Mouse (Mus musculus): ENCODE data around the gene Alkbh3. TPM values are rescaled to one million over a fixed set of nuclear protein-coding genes. Genes with fewer than 3 reads are reported as not detected.
A peak's percentile ranks its signal among the peaks of the same experiment; 100 is the strongest.

The Alkbh3 gene
- total RNA-seq, 2 experiments from 2014 or later, result 38.0 to 52.5 TPM

DNA sequence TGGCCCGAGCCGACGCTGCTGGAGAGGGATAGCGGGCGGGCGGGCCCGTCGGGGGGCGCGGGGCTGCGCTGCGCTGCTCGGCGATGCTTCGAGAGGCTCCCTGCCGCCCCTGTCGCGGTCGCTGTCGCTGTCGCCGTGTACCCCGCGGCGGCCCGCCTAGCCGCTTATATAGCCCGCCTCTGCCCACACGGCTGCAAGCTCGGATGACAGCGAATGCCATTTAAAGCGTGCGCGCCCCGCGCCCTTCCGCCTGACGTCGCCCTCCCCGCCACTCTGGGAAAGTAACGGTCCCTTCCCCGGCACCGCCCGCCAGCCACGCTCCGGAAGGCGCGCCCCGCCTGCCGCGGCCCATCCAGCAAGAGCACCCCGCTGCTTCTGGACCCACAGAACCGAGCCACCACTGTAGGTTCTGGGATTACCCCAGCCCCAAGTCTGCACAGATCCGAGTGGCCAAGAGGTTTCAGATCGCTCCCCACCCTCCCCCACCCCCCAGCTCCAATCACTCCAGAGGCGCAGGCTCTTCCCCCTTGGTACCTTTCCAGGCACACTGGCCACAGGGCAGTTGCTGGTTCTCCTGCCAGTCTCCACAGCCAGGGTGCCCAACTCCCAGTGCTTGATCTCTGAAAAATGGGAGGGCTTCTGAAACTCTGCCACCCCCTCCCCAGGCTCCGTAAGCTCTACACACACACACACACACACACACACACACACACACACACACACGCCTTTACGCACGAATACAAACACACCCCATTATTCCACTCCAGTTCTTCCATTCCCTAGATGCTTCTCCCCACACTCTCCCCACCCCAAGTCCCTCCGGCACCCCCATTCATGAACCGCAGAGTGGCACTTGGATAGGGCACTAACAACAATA lies 53.5 kb downstream of the Alkbh3 start, which contains the start of gene Gm13889:
Gm13889 (minus strand) TSS at position 294 of the 877 bp plus-strand sequence.
- ATAC-seq (replicated peaks; ENCODE audit: poor library complexity, severe bottlenecking), result peak; percentile 64

- ATAC-seq (replicated peaks; ENCODE audit: poor library complexity, severe bottlenecking), result peak; percentile 29
Measured at GRCm38 (mm10) chr2:93956331-93956801, 54.2 kb downstream of the Alkbh3 start.

DNA sequence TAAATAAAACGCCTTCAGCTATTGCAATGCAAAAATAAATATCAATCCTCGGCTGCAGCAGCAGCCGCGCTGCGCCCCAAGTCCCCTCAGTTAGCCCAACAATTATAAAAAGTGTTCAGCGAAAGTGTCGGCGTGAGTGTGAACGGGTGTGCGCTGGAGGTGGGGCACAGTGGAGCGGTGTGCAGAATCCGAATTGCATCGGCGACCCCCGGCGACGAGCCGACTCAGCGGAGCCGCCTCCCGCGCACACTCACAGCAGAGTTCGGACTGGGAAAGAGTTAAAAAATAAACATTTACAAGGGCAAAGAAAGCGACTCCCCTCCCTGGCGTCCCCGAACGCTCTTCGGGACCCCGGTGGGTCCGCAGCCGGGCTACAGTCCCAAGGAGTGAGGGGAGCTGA lies 54.7 kb downstream of the Alkbh3 start:
- no peak for ATAC-seq (replicated peaks; ENCODE audit: poor library complexity, severe bottlenecking)

DNA sequence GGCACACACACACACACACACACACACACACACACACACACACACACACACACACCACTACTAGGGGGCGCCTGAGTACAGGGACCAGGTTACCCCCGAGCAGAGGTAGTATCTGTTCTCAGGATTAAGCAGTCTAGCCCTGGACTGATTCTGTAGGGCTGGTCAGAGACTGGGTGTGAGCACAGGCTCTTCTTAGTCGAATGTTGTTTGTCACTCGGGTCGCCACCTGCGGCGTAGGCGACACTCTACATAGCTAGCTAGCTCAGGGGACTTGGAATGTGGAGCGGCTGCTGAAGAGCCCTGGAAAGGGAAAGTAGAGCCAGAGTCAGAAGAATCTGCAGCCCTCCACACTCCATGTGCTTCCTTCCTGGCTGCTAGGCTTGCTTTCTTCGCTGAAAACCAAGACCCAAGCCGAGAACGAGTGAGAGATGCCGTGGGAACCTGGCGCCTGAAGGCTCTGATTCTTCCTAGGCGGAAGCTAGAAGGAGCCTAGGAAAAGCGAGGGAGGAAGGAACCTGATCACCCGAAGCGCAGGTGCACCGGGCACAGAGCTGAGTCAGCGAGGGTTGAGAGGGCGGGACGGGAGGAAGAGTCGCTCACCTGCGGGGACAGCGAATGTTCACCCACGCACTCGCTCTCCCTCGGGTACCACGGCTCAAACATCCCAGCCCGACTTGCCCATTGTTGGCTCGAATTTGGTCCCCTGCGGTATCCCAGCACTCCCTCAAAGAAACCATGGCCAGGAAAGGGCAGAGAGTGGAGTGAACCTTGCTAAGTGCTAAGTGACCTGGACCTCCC lies 55.6 kb downstream of the Alkbh3 start:
- peak; percentile 21 for ATAC-seq (replicated peaks; ENCODE audit: poor library complexity, severe bottlenecking)

- ATAC-seq (replicated peaks; ENCODE audit: poor library complexity, severe bottlenecking), result no peak
Measured at GRCm38 (mm10) chr2:93953726-93954125, 56.9 kb downstream of the Alkbh3 start.

DNA sequence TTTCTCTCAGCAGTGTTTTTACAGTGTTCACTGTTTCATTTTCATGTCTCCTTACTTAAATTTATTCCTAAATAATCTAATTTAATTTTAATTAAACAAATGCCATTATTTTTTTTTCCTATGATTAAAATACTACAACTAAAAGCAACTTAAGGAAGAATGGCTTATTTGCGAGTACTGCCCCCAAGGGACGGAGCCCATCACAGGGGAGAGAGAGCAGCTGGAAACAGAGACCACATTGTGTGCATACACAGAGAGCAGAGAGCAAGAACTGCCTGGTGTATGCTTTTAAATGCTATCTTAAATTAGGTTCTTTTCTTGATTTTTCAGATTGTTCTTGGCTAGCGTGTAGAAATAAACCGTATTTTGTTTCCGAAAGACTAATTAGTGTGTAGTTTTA lies 63.6 kb downstream of the Alkbh3 start:
- no peak for ATAC-seq (replicated peaks; ENCODE audit: poor library complexity, severe bottlenecking)

DNA sequence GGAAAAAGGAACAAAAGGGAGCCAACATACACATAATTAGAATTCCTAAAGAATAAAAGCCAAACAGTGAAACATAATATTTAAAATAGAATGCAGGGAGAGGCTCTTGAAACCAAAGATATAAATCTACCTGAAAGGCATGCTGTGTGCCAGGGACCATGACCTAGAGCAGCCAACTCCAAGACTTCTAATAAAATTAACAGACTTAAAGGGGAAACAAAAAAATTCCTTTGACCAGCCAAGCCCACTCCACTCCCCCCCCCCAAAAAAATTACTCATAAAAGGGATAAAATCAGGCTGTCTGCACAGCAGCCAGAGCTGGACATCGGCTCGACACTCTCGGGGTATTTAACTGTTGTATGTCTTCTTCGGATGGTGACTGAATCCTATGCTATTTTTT lies 65.8 kb downstream of the Alkbh3 start:
- no peak for ATAC-seq (replicated peaks; ENCODE audit: poor library complexity, severe bottlenecking)

- no peak for ATAC-seq (replicated peaks; ENCODE audit: poor library complexity, severe bottlenecking)
Measured at GRCm38 (mm10) chr2:93944099-93944498, 66.5 kb downstream of the Alkbh3 start.

DNA sequence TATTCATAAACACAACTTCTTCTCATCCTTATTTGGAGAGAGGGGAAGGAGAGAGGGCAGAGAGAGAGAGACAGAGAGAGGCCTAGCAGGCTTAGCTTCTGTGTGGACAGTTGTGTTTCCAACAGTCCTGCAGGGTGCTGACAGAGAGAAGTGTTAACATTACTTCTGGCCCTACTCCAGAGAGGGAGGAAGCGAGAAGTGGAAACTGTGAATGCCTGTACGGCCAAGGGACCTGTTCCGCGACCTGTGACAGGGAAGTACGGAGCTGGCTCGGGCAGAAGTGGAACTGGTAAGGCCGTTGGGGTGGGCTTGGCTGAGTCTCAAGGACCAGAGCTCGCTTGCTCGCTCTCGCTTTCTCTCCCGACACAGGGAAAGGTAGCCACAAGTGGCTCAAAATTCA lies 68.9 kb downstream of the Alkbh3 start:
- ATAC-seq (replicated peaks; ENCODE audit: poor library complexity, severe bottlenecking), result peak; percentile 96

DNA sequence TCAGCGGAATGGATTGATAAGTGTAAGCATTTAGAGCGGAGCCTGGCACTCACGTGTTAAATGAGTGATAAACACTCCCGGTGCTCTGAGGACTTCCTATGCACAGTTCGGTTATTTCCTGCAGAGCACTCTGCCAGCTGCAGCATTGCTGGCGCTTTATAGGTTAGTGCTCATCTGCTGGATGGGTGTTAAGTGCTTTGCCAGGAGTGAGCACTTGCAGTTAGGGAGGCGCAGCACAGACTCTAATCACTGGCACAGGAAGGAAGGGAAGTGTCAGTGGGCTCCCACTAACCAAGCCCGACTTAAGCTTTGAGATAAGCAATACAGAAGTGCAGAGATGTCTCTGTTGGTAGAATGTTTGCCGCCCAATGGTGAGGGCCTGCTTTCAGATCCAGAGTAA lies 72.1 kb downstream of the Alkbh3 start:
- ATAC-seq (replicated peaks; ENCODE audit: poor library complexity, severe bottlenecking), result no peak

Other genes with a start within 250 kb of the Alkbh3 start
- 35.6 and 40.9 TPM in 2 replicates for gene Ext2, start 188.2 kb downstream of the Alkbh3 start, total RNA-seq (2014; fragmentation: Nextera tagmentation)
- 26.2 and 38.6 TPM in 2 replicates for gene Ext2, start 188.2 kb downstream of the Alkbh3 start, total RNA-seq (2017)
- gene Accs, start 160.9 kb downstream of the Alkbh3 start, total RNA-seq (2014; fragmentation: Nextera tagmentation), result 30.8 and 40.3 TPM in 2 replicates
- 16.1 and 21.2 TPM in 2 replicates for gene Accs, start 160.9 kb downstream of the Alkbh3 start, total RNA-seq (2017)
- gene Accsl, start 141.7 kb downstream of the Alkbh3 start, total RNA-seq (2014; fragmentation: Nextera tagmentation), result not detected in 2 replicates
- gene Accsl, start 141.7 kb downstream of the Alkbh3 start, total RNA-seq (2017), result not detected in 2 replicates
- not detected in 2 replicates for gene Gm13889, start 53.6 kb downstream of the Alkbh3 start, total RNA-seq (2014; fragmentation: Nextera tagmentation)
- not detected in 2 replicates for gene Gm13889, start 53.6 kb downstream of the Alkbh3 start, total RNA-seq (2017)
- not detected in 2 replicates for gene Gm27027, start 14.5 kb downstream of the Alkbh3 start, total RNA-seq (2014; fragmentation: Nextera tagmentation)
- not detected in 2 replicates for gene Gm27027, start 14.5 kb downstream of the Alkbh3 start, total RNA-seq (2017)
- gene Hsd17b12, start 147.2 kb upstream of the Alkbh3 start, total RNA-seq (2014; fragmentation: Nextera tagmentation), result 51.7 and 55.3 TPM in 2 replicates
- 96.1 and 109 TPM in 2 replicates for gene Hsd17b12, start 147.2 kb upstream of the Alkbh3 start, total RNA-seq (2017)